Mouse (Mus musculus): ENCODE results near the gene Pkp2.

- TF ChIP-seq CTCF (IDR thresholded peaks at IDR 0.05; ENCODE audit: low read depth, low read length) (no peak), POLR2A (IDR thresholded peaks at IDR 0.05; ENCODE audit: insufficient read depth, low read length) (no peak)
These were observed 6.7 kb downstream of the Pkp2 start for GRCm38 (mm10) chr16:16219835-16220234.
